Mouse (Mus musculus) heart, embryonic 11.5 days (tissue): ENCODE data around the gene Cemip2. TPM values are rescaled to one million over a fixed set of nuclear protein-coding genes. Genes with fewer than 3 reads are reported as not detected.
A peak's percentile ranks its signal among the peaks of the same experiment; 100 is the strongest.

Source experiments
- ATAC-seq: fragments of 200-750 bp; cut with Nextera tagmentation; replicated peaks from 2 replicates; pipeline ENCODE4 v1.8.0; 2017; ENCODE audit warnings: moderate library complexity; ENCODE audit not compliant: insufficient number of reproducible peaks, low FRiP score, low TSS enrichment
- H3K27ac ChIP-seq: fragments of 300-500 bp; sonication (generic); 2 replicates; pipeline ENCODE4 v1.5.1; 2014; ENCODE audit warnings: mild to moderate bottlenecking, low read depth, low read length
- H3K27me3 ChIP-seq: fragments of 300-500 bp; sonication (generic); 2 replicates; pipeline ENCODE4 v1.6.1; 2014; ENCODE audit warnings: mild to moderate bottlenecking, low read length, mixed read lengths; ENCODE audit not compliant: control insufficient read depth, insufficient read depth
- H3K36me3 ChIP-seq: fragments of 300-500 bp; sonication (generic); 2 replicates; pipeline ENCODE4 v1.6.1; 2014; ENCODE audit warnings: mild to moderate bottlenecking, low read length, moderate library complexity, mixed read lengths; ENCODE audit not compliant: control insufficient read depth, insufficient read depth
- H3K4me1 ChIP-seq: fragments of 300-500 bp; sonication (generic); 2 replicates; pipeline ENCODE4 v1.6.1; 2014; ENCODE audit warnings: low read length; ENCODE audit not compliant: control insufficient read depth, insufficient read depth
- H3K4me2 ChIP-seq: fragments of 300-500 bp; sonication (generic); 2 replicates; pipeline ENCODE4 v1.6.1; 2014; ENCODE audit warnings: mild to moderate bottlenecking, moderate library complexity
- H3K4me3 ChIP-seq: fragments of 300-500 bp; sonication (generic); 2 replicates; pipeline ENCODE4 v1.5.1; 2014; ENCODE audit warnings: low read depth, low read length
- H3K9ac ChIP-seq: fragments of 300-500 bp; sonication (generic); 2 replicates; pipeline ENCODE4 v1.6.1; 2014; ENCODE audit warnings: mild to moderate bottlenecking, low read depth, low read length, moderate library complexity
- H3K9me3 ChIP-seq: fragments of 300-500 bp; sonication (generic); replicated peaks from 2 replicates; pipeline ENCODE4 v1.6.1; 2016; ENCODE audit warnings: low read length; ENCODE audit not compliant: control insufficient read depth
- WGBS: fragments of 180-500 bp; shearing (Covaris S2); extraction: QIAGEN DNeasy Blood & Tissue Kit; methylation state at CpG from one replicate; pipeline ENCODE4 v1.1.7; 2014; ENCODE audit not compliant: insufficient replicate concordance; 5-methylcytosine and 5-hydroxymethylcytosine counted together
- polyA plus RNA-seq: library from polyadenylated mRNA; unstranded; fragments of >200 nt; fragmentation: Nextera tagmentation; extraction: Ambion mirVana; gene quantifications from 2 replicates; pipeline ENCODE4 v1.2.1, GENCODE M21; 2014

Gene Cemip2
- 77.0 and 99.7 TPM in 2 replicates for polyA plus RNA-seq

GRCm38 (mm10) chr19:21778147-21778917 lies at the start of gene Cemip2:
Cemip2 (plus strand) TSS chr19:21778342.
- WGBS, result under 1% methylated on average over 69 of the region's 75 CpGs

GRCm38 (mm10) chr19:21728342-21728741 lies 49.8 kb upstream of the Cemip2 start:
- Histone ChIP-seq H3K27ac (no peak overlapping the region), H3K4me3 (no peak overlapping the region), H3K4me1 (no peaks in the 10 kb centered on the region), H3K4me2 (no peak overlapping the region), H3K9ac (no peak overlapping the region), H3K9me3 (no peaks in the 10 kb centered on the region), H3K27me3 (no peaks in the 10 kb centered on the region), H3K36me3 (no peaks in the 10 kb centered on the region)
- ATAC-seq, result no peak
- WGBS, result 90% methylated on average over 6 of the region's 6 CpGs

More at GRCm38 (mm10) chr19:21778147-21778917, at the start of gene Cemip2:
- H3K27ac ChIP-seq, result peak within 1 kb of the TSS; percentile 95
- H3K36me3 ChIP-seq, result no peaks in the 10 kb centered on the region
- H3K27me3 ChIP-seq, result no peaks in the 10 kb centered on the region
- H3K4me2 ChIP-seq, result peak within 1 kb of the TSS; percentile 69
- no peaks in the 10 kb centered on the region for H3K9me3 ChIP-seq
- peak within 1 kb of the TSS; percentile 94 for H3K9ac ChIP-seq
- H3K4me1 ChIP-seq, result peaks cover 31% of the 10 kb centered on the region
- ATAC-seq, result peak; percentile 95
- peak within 1 kb of the TSS; percentile 89 for H3K4me3 ChIP-seq

DNA sequence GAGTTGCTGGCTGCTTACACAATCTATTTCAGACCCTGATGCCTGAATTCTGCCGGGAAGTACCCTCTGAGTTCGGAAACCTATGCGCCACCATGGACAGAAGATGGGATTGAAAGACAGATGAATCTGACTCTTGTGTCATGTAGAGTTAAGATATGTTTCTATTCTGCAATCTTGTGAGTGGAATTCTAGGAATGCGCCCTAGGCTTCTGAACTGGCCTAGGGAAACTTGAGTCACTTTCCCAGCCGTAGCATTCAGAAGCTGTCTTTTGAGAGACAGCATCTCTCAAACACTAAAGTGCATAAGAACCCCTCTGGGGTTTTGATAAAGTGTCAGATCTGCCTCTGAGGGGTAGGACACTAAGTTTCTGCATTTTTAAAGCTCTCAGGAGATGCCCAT lies 46.3 kb upstream of the Cemip2 start:
- no peaks in the 10 kb centered on the region for H3K36me3 ChIP-seq
- H3K4me2 ChIP-seq, result no peak overlapping the region
- H3K27me3 ChIP-seq, result no peaks in the 10 kb centered on the region
- no peaks in the 10 kb centered on the region for H3K4me1 ChIP-seq
- no peak overlapping the region for H3K4me3 ChIP-seq
- H3K27ac ChIP-seq, result no peak overlapping the region
- H3K9ac ChIP-seq, result no peak overlapping the region
- WGBS, result 68% methylated on average over 5 of the region's 5 CpGs
- no peak for ATAC-seq
- no peaks in the 10 kb centered on the region for H3K9me3 ChIP-seq

DNA sequence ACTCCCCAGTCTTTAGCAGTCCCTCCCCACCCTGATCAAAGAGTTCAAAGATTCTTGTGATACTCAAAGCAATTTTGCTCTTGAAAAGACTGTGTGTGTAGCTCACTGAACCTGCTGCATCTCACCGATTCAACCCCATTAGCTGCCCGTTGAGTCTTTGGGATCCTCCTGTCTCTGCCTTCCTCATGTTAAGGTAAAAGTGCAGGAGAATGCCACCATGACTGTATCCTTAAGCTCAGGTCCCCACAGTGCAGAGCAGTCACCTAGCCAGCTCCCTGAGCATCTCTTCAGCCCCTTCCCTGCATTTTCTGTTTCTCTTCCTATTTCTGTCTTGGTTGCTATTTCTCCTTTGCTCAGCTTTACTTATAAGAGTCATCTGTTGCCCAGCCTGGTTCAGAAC lies 45.0 kb upstream of the Cemip2 start:
- H3K27ac ChIP-seq, result no peak overlapping the region
- H3K4me2 ChIP-seq, result no peak overlapping the region
- H3K36me3 ChIP-seq, result no peaks in the 10 kb centered on the region
- no peak for ATAC-seq
- no peaks in the 10 kb centered on the region for H3K4me1 ChIP-seq
- no peak overlapping the region for H3K9ac ChIP-seq
- no peaks in the 10 kb centered on the region for H3K9me3 ChIP-seq
- no peaks in the 10 kb centered on the region for H3K27me3 ChIP-seq
- H3K4me3 ChIP-seq, result no peak overlapping the region
- WGBS, result 88% methylated on average over 2 of the region's 2 CpGs

DNA sequence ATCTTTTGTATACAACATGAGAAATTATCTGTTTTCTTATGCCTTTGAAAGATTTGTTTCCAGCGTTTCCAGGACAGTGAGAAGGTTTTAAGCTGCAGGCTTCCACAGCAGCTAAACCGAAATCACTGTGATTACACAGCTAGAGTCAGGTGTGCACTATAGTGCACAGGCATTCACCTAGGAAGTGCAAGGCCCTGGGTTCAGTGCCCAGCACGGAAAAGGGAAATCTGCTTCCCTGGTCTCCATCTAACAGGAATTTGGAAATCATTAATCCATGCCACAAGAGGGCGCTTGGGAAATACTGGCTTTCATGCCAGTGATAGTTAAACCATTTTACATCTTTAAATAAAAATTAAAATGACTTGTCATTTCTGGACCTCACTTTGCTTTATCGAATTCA lies 44.0 kb upstream of the Cemip2 start:
- H3K27me3 ChIP-seq, result no peaks in the 10 kb centered on the region
- H3K4me2 ChIP-seq, result no peak overlapping the region
- H3K36me3 ChIP-seq, result no peaks in the 10 kb centered on the region
- no peaks in the 10 kb centered on the region for H3K4me1 ChIP-seq
- no peaks in the 10 kb centered on the region for H3K9me3 ChIP-seq
- no peak for ATAC-seq
- H3K27ac ChIP-seq, result no peak overlapping the region
- no peak overlapping the region for H3K4me3 ChIP-seq
- no peak overlapping the region for H3K9ac ChIP-seq
- WGBS, result 35% methylated on average over 5 of the region's 5 CpGs

DNA sequence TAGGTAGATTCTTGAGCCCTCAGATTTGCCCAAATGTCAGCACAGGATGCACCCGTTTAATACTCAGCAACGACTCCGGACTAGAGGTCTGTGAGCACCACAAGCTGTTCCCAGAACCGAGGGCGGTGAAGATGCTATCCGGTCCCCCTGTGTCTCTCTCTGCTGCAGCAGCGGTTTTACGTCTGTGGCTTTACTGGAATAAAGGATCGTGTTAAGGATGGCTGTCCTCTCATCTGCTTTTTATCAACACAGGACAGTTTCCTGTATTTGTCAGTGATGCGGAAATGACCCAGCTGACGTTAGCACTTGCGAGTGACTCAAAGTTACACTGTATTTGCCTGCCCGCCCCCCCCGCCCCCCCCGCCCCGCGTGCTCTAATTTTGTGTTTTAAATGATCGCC lies 40.7 kb upstream of the Cemip2 start:
- Histone ChIP-seq H3K9me3 (no peaks in the 10 kb centered on the region), H3K9ac (no peak overlapping the region), H3K36me3 (no peaks in the 10 kb centered on the region), H3K27me3 (no peaks in the 10 kb centered on the region), H3K27ac (peak overlapping the region; percentile 59; the same call in 1 of the 2 replicates), H3K4me1 (no peaks in the 10 kb centered on the region), H3K4me2 (peak overlapping the region; percentile 48), H3K4me3 (no peak overlapping the region)
- 36% methylated on average over 18 of the region's 18 CpGs for WGBS
- 0 out of 2 replicates have a peak, but pooled peaks have one; percentile 49 for ATAC-seq

DNA sequence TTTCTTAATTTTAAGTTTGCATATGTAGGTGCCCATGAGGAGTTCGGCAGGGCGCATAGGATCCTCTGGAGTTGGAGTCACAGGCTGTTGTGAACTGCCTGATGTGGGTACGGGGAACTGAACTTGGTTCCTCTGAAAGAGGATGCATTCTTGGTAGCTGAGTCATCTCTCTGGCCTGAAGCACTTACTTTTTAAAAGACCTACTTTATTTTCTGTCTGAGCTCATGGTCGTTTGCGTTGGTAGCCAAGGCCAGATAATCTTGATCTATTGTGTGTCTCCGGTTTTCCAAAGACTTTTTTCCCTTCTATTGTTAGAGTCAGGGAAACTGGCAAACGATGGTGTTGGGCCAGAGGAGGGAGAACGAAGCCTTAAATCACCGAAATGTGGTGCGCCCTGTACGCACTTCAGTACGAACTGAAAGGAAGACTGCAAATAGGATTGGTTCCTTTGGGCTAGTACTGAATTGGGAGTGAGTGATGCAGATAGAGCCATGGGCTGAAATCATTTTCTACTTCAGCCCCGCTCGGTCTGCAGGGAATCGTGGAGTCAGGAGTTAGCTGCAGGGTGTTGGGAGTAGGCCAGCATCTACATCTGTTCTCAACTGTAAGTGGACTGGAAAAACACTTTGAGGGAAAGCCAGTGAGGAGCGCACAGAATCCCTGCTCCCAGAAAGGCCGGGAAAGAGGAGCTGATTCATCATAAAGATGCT lies 40.1 kb upstream of the Cemip2 start:
- peak overlapping the region; percentile 48; the same call in 1 of the 2 replicates for H3K4me2 ChIP-seq
- H3K27me3 ChIP-seq, result no peaks in the 10 kb centered on the region
- H3K4me1 ChIP-seq, result no peaks in the 10 kb centered on the region
- no peak overlapping the region for H3K4me3 ChIP-seq
- peak overlapping the region; percentile 46 for H3K27ac ChIP-seq
- no peak overlapping the region for H3K9ac ChIP-seq
- H3K36me3 ChIP-seq, result no peaks in the 10 kb centered on the region
- 55% methylated on average over 17 of the region's 17 CpGs for WGBS
- ATAC-seq, result no peak; the same call in 1 of the 2 replicates
- H3K9me3 ChIP-seq, result no peaks in the 10 kb centered on the region

GRCm38 (mm10) chr19:21738591-21739280 lies 39.4 kb upstream of the Cemip2 start:
- H3K9me3 ChIP-seq, result no peaks in the 10 kb centered on the region
- H3K27me3 ChIP-seq, result no peaks in the 10 kb centered on the region
- no peak overlapping the region for H3K4me3 ChIP-seq
- peak overlapping the region; percentile 46 for H3K27ac ChIP-seq
- ATAC-seq, result no peak
- no peak overlapping the region for H3K4me2 ChIP-seq
- H3K4me1 ChIP-seq, result no peaks in the 10 kb centered on the region
- no peaks in the 10 kb centered on the region for H3K36me3 ChIP-seq
- no peak overlapping the region for H3K9ac ChIP-seq
- WGBS, result 85% methylated on average over 18 of the region's 18 CpGs
